Mouse (Mus musculus) G1E (cell line): Measurements from ENCODE around the gene Mark4.

Source experiments
- CTCF ChIP-seq: IDR thresholded peaks from 2 replicates; pipeline ENCODE4 v1.5.1; 2012; ENCODE audit warnings: low read depth, low read length, inconsistent platforms, mixed read lengths
- TAL1 ChIP-seq: conservative IDR thresholded peaks from 2 replicates; pipeline ENCODE4 v1.6.1; 2012; ENCODE audit warnings: low read depth, low read length, inconsistent platforms, mixed read lengths

- TF ChIP-seq CTCF = no peak
- TF ChIP-seq TAL1 = no peak
Observed at GRCm38 (mm10) chr7:19485488-19485887, 26.9 kb upstream of the Mark4 start.
